Mouse (Mus musculus) hindbrain, postnatal 0 days (tissue): ENCODE measurements around the gene Gm28374. TPM values are rescaled to one million over a fixed set of nuclear protein-coding genes. Genes with fewer than 3 reads are reported as not detected.
"Not testable (repeated sequence)": the region's sequence is repeated elsewhere in the genome, so short reads cannot be mapped to it uniquely, and the experiment has no call there.

Experiments used
- ATAC-seq: fragments of 200-750 bp; cut with Nextera tagmentation; 2 replicates; pipeline ENCODE4 v1.8.0; 2017; ENCODE audit warnings: mild to moderate bottlenecking, moderate TSS enrichment, moderate library complexity
- DNase-seq: peaks from one replicate; pipeline ENCODE4 v3.0.0-alpha.2; 2015; ENCODE audit warnings: low spot score
- H3K27ac ChIP-seq: fragments of 300-500 bp; sonication (generic); 2 replicates; pipeline ENCODE4 v1.5.1; 2014; ENCODE audit warnings: mild to moderate bottlenecking
- H3K27me3 ChIP-seq: fragments of 300-500 bp; sonication (generic); 2 replicates; pipeline ENCODE4 v1.6.1; 2014; ENCODE audit warnings: low read length, mixed read lengths; ENCODE audit not compliant: insufficient read depth
- H3K36me3 ChIP-seq: fragments of 300-500 bp; sonication (generic); 2 replicates; pipeline ENCODE4 v1.6.1; 2014; ENCODE audit warnings: low read length, mixed read lengths; ENCODE audit not compliant: insufficient read depth
- H3K4me1 ChIP-seq: fragments of 300-500 bp; sonication (generic); 2 replicates; pipeline ENCODE4 v1.6.1; 2014; ENCODE audit warnings: antibody characterized with exemption, low read length, mixed read lengths; ENCODE audit not compliant: insufficient read depth
- H3K4me2 ChIP-seq: fragments of 300-500 bp; sonication (generic); 2 replicates; pipeline ENCODE4 v1.6.1; 2014; ENCODE audit warnings: low read depth, mild to moderate bottlenecking, low read length, moderate library complexity, mixed read lengths
- H3K4me3 ChIP-seq: fragments of 300-500 bp; sonication (generic); 2 replicates; pipeline ENCODE4 v1.5.1; 2014; ENCODE audit warnings: low read length
- H3K9ac ChIP-seq: fragments of 300-500 bp; sonication (generic); replicated peaks from 2 replicates; pipeline ENCODE4 v1.6.1; 2014; ENCODE audit warnings: mild to moderate bottlenecking, low read length, moderate library complexity, mixed read lengths
- H3K9me3 ChIP-seq: fragments of 300-500 bp; sonication (generic); 2 replicates; pipeline ENCODE4 v1.6.1; 2016; ENCODE audit warnings: low read length, mixed read lengths
- CTCF ChIP-seq: IDR thresholded peaks from 2 replicates; pipeline ENCODE4 v1.5.1; 2016; ENCODE audit warnings: antibody characterized with exemption, control low read depth, low read depth
- WGBS: fragments of 180-500 bp; shearing (Covaris S2); extraction: QIAGEN DNeasy Blood & Tissue Kit; methylation state at CpG from one replicate; pipeline ENCODE4 v1.1.7; 2014; 5-methylcytosine and 5-hydroxymethylcytosine counted together
- polyA plus RNA-seq: library from polyadenylated mRNA; unstranded; fragments of >200 nt; fragmentation: Nextera tagmentation; extraction: Ambion mirVana; gene quantifications from 2 replicates; pipeline ENCODE4 v1.2.1, GENCODE M21; 2015
- total RNA-seq: library from RNA; depleted of rRNA; stranded (reverse); fragments of >200 nt; gene quantifications from 2 replicates; pipeline ENCODE4 v1.2.3, GENCODE M21; 2014; rRNA removed

The Gm28374 gene
- total RNA-seq (0.37 and 0.86 TPM in 2 replicates), polyA plus RNA-seq (0.24 and 1.1 TPM in 2 replicates)

- Histone ChIP-seq H3K27ac (no peak within 1 kb of the TSS), H3K9me3 (no peaks in the 10 kb centered on the region), H3K27me3 (no peaks in the 10 kb centered on the region), H3K36me3 (peaks cover 28% of the 10 kb centered on the region), H3K4me3 (no peak within 1 kb of the TSS), H3K4me1 (peaks cover 8% of the 10 kb centered on the region), H3K4me2 (no peak within 1 kb of the TSS), H3K9ac (no peak within 1 kb of the TSS)
- DNase-seq (no peak), ATAC-seq (no peak)
- 79% methylated on average over 9 of the region's 9 CpGs for WGBS
- no peak for TF ChIP-seq CTCF
Observed at GRCm38 (mm10) chr19:6082156-6082555, at the start of gene Gm28374. Gene Gm28374 (minus strand): TSS chr19:6082256.

- H3K27me3 ChIP-seq, DNase-seq, ATAC-seq, H3K27ac ChIP-seq, H3K4me3 ChIP-seq, H3K9ac ChIP-seq, H3K4me1 ChIP-seq, H3K36me3 ChIP-seq, H3K4me2 ChIP-seq, H3K9me3 ChIP-seq: not testable (repeated sequence)
- 75% methylated on average over 7 of the region's 7 CpGs for WGBS
Observed at GRCm38 (mm10) chr19:6130414-6131128, 48.5 kb upstream of the Gm28374 start.

GRCm38 (mm10) chr19:6127760-6128341, 45.8 kb upstream of the Gm28374 start, which contains the start of gene Snx15:
Gene Snx15 (minus strand): TSS chr19:6128304.
- no peaks in the 10 kb centered on the region for H3K36me3 ChIP-seq
- H3K9ac ChIP-seq, result peak within 1 kb of the TSS; percentile 65
- peak within 1 kb of the TSS; percentile 93 for H3K27ac ChIP-seq
- no peaks in the 10 kb centered on the region for H3K4me1 ChIP-seq
- 0 out of 2 replicates have a peak, but pooled peaks have one; percentile 14 for TF ChIP-seq CTCF
- ATAC-seq, result peak; percentile 97
- peak; percentile 97 for DNase-seq
- peak within 1 kb of the TSS; percentile 51 for H3K4me3 ChIP-seq
- WGBS, result under 1% methylated on average over 32 of the region's 32 CpGs
- H3K27me3 ChIP-seq, result no peaks in the 10 kb centered on the region
- no peaks in the 10 kb centered on the region for H3K9me3 ChIP-seq
- peak within 1 kb of the TSS; percentile 60 for H3K4me2 ChIP-seq

GRCm38 (mm10) chr19:6126789-6127580, 44.9 kb upstream of the Gm28374 start:
- Histone ChIP-seq H3K27me3 (no peaks in the 10 kb centered on the region), H3K36me3 (no peaks in the 10 kb centered on the region), H3K9me3 (no peaks in the 10 kb centered on the region), H3K4me2 (peak overlapping the region; percentile 60), H3K4me1 (no peaks in the 10 kb centered on the region), H3K27ac (peak overlapping the region; percentile 93; the same call in 1 of the 2 replicates), H3K4me3 (peak overlapping the region; percentile 51), H3K9ac (no peak overlapping the region; the same call in 1 of the 2 replicates)
- 75% methylated on average over 10 of the region's 10 CpGs for WGBS
- TF ChIP-seq CTCF, result no peak
- ATAC-seq (no peak), DNase-seq (no peak)

GRCm38 (mm10) chr19:6126289-6126688, 44.2 kb upstream of the Gm28374 start:
- peak; percentile 64 for DNase-seq
- H3K36me3 ChIP-seq, result no peaks in the 10 kb centered on the region; the same call in none of the 2 replicates
- no peaks in the 10 kb centered on the region for H3K9me3 ChIP-seq
- no peak overlapping the region for H3K4me2 ChIP-seq
- H3K27ac ChIP-seq, result no peak overlapping the region
- H3K9ac ChIP-seq, result no peak overlapping the region
- no peaks in the 10 kb centered on the region for H3K27me3 ChIP-seq
- no peaks in the 10 kb centered on the region for H3K4me1 ChIP-seq
- ATAC-seq, result no peak
- H3K4me3 ChIP-seq, result no peak overlapping the region
- WGBS, result 27% methylated on average over 4 of the region's 4 CpGs
- TF ChIP-seq CTCF, result peak; percentile 73

GRCm38 (mm10) chr19:6124898-6125297, 42.8 kb upstream of the Gm28374 start:
- no peaks in the 10 kb centered on the region for H3K4me1 ChIP-seq
- H3K9me3 ChIP-seq, result no peaks in the 10 kb centered on the region
- WGBS, result 80% methylated on average over 2 of the region's 2 CpGs
- H3K4me2 ChIP-seq, result no peak overlapping the region
- no peak for DNase-seq
- TF ChIP-seq CTCF, result no peak
- no peak for ATAC-seq
- H3K36me3 ChIP-seq, result peaks cover 8% of the 10 kb centered on the region
- no peaks in the 10 kb centered on the region for H3K27me3 ChIP-seq
- H3K27ac ChIP-seq, result no peak overlapping the region
- H3K4me3 ChIP-seq, result no peak overlapping the region
- H3K9ac ChIP-seq, result no peak overlapping the region
